25 mouse cellular contexts compared by ENCODE assay signal in the genomic region with DNA sequence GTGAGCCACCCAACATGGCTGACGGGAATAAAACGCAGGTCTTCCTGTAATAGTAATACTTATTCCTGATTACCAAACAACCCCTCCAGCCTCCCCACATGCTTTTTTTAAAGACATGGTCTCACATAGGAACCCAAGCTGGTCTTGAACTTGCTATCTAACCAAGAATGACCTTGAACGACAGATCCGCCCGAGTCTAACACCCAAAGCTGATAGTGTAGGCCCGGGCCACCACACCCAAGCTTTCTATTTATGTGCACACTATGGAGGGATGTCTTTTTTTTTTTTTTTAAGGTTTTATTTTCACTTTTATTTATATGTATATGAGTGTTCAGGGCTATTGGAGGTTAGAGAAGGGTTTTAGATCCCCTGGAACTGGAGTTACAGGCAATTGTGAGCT.
"Had no signal": no experiment of that assay in that cellular context is flagged by ENCODE, and none has a peak within 500 bp of the region (broad histone marks: within the 10 kb centered on the region; RNA-seq: fewer than 3 reads in every experiment).

No protein-coding gene starts in this region.

- DNase-seq: gastrocnemius, postnatal 10 days; gastrocnemius, postnatal 25 days; heart, adult 18-20 months; heart, postnatal 10 days; heart, postnatal 4 days; kidney, adult 18-20 months; kidney, adult 8-10 months; kidney, postnatal 10 days; kidney, postnatal 25 days; kidney, postnatal 4 days; liver; liver, embryonic 13.5 days had no signal

- ATAC-seq: hindbrain, embryonic 16.5 days; inflammation-experienced regulatory T-cells, adult 6 months; intestine, embryonic 15.5 days; intestine, postnatal 0 days had no signal

- H3K9me3 ChIP-seq: heart, embryonic 10.5 days; heart, embryonic 12.5 days; hindbrain, embryonic 10.5 days; hindbrain, embryonic 12.5 days; intestine, embryonic 15.5 days; limb, embryonic 10.5 days; limb, embryonic 12.5 days; liver, embryonic 13.5 days; liver, embryonic 15.5 days had no signal

- H3K4me3 ChIP-seq: heart, embryonic 10.5 days; heart, embryonic 12.5 days; hindbrain, embryonic 10.5 days; hindbrain, embryonic 12.5 days; intestine, embryonic 15.5 days; layer of hippocampus, adult 2 months; left cerebral cortex, adult 2 months; limb, embryonic 10.5 days; limb, embryonic 12.5 days; liver, embryonic 13.5 days; liver, embryonic 15.5 days had no signal

- H3K4me1 ChIP-seq: heart, embryonic 10.5 days; heart, embryonic 12.5 days; hindbrain, embryonic 10.5 days; hindbrain, embryonic 12.5 days; intestine, embryonic 15.5 days; limb, embryonic 10.5 days; limb, embryonic 12.5 days had no signal

- H3K27me3 ChIP-seq: heart, embryonic 12.5 days; hindbrain, embryonic 12.5 days; intestine, embryonic 15.5 days; limb, embryonic 12.5 days; liver, embryonic 13.5 days; liver, embryonic 15.5 days had no signal
